15 mouse cellular contexts compared by ENCODE assay signal in genomic region chr7:121111321-121111720, GRCm38 (mm10). TPM values are rescaled to one million over a fixed set of nuclear protein-coding genes. Genes with fewer than 3 reads are reported as not detected.
DNase-seq lines count a peak whose midpoint lies in the region; ATAC-seq and TF ChIP-seq lines count a peak whose summit lies in the region.
"Had no signal": no experiment of that assay in that cellular context is flagged by ENCODE, and none has a peak within 500 bp of the region (broad histone marks: within the 10 kb centered on the region; RNA-seq: fewer than 3 reads in every experiment).

No protein-coding gene starts in this region.

- DNase-seq in adrenal gland, postnatal 10 days: peak; percentile 10
- no peak for DNase-seq in adrenal gland, postnatal 14 days
- peak; percentile 7 for DNase-seq in kidney, adult 2 months
- no peak for DNase-seq in heart, embryonic 10.5 days (ENCODE audit: low spot score)
- no peak for DNase-seq in layer of hippocampus, postnatal 10 days (ENCODE audit: low spot score in 2 of 2)
- DNase-seq in cerebellum, adult 18-20 months: no peak
- DNase-seq: cerebellum, adult 11-12 months; kidney, postnatal 25 days; lung, embryonic 14.5 days had no signal

- no peak for ATAC-seq in kidney, embryonic 16.5 days (ENCODE audit: low FRiP score, low TSS enrichment)

- TF ChIP-seq CTCF in kidney, adult 2 months (conservative IDR thresholded peaks at IDR 0.05; ENCODE audit: insufficient read depth, insufficient read length, low read depth, low read length): no peak

- H3ac ChIP-seq in myocyte (ENCODE audit: control insufficient read depth, insufficient read length): no peak overlapping the region

- H3K9ac ChIP-seq in kidney, embryonic 16.5 days (replicated peaks; ENCODE audit: low read length): no peak overlapping the region
- H3K9ac ChIP-seq: hindbrain, embryonic 13.5 days; limb, embryonic 15.5 days; lung, embryonic 14.5 days had no signal

- no peaks in the 10 kb centered on the region for H3K79me2 ChIP-seq in myocyte (ENCODE audit: control insufficient read depth, insufficient read depth)

- H3K36me3 ChIP-seq in kidney, adult 2 months (ENCODE audit: control insufficient read depth, insufficient read depth, low read length): no peaks in the 10 kb centered on the region
- no peaks in the 10 kb centered on the region for H3K36me3 ChIP-seq in kidney, embryonic 16.5 days (ENCODE audit: insufficient read depth, low read length)
- no peaks in the 10 kb centered on the region for H3K36me3 ChIP-seq in heart, embryonic 10.5 days
- H3K36me3 ChIP-seq in myocyte (ENCODE audit: control insufficient read depth, insufficient read depth): no peaks in the 10 kb centered on the region
- H3K36me3 ChIP-seq: forebrain, embryonic 10.5 days; hindbrain, embryonic 13.5 days; limb, embryonic 15.5 days had no signal

- no peak overlapping the region for H3K4me2 ChIP-seq in kidney, embryonic 16.5 days (replicated peaks; ENCODE audit: low read depth, low read length)
- peak overlapping the region; percentile 9 for H3K4me2 ChIP-seq in myocyte (ENCODE audit: low read depth)
- H3K4me2 ChIP-seq: hindbrain, embryonic 13.5 days; limb, embryonic 15.5 days; lung, embryonic 14.5 days had no signal

- no peak for TF ChIP-seq POLR2A in kidney, adult 2 months (IDR thresholded peaks at IDR 0.05; ENCODE audit: low read depth, low read length)
- no peak for TF ChIP-seq POLR2A in myocyte (IDR thresholded peaks at IDR 0.05; ENCODE audit: insufficient read length, low read depth)

- WGBS in kidney, adult 2 months: 11% methylated on average over 3 of the region's 3 CpGs
- 10% methylated on average over 3 of the region's 3 CpGs for WGBS in kidney, embryonic 16.5 days
- 32% methylated on average over 3 of the region's 3 CpGs for WGBS in heart, embryonic 10.5 days

- H3K9me3 ChIP-seq in kidney, embryonic 16.5 days (ENCODE audit: low read length): no peaks in the 10 kb centered on the region
- H3K9me3 ChIP-seq in heart, embryonic 10.5 days: no peaks in the 10 kb centered on the region
- H3K9me3 ChIP-seq: forebrain, embryonic 10.5 days; hindbrain, embryonic 13.5 days; limb, embryonic 15.5 days had no signal

- no peak overlapping the region; the same call in 1 of the 2 replicates for H3K27ac ChIP-seq in kidney, adult 2 months (ENCODE audit: insufficient read depth, low read depth, low read length)
- H3K27ac ChIP-seq in kidney, embryonic 16.5 days (ENCODE audit: low read length): no peak overlapping the region
- H3K27ac ChIP-seq in heart, embryonic 10.5 days: peak overlapping the region; percentile 9; the same call in 1 of the 2 replicates
- H3K27ac ChIP-seq: forebrain, embryonic 10.5 days; hindbrain, embryonic 13.5 days; limb, embryonic 15.5 days had no signal

- peaks cover 3% of the 10 kb centered on the region; the same call in 1 of the 2 replicates for H3K4me1 ChIP-seq in kidney, adult 2 months (ENCODE audit: control insufficient read depth, insufficient read depth, low read length)
- H3K4me1 ChIP-seq in kidney, embryonic 16.5 days (ENCODE audit: insufficient read depth, low read length): no peaks in the 10 kb centered on the region
- H3K4me1 ChIP-seq in heart, embryonic 10.5 days: peaks cover 5% of the 10 kb centered on the region; the same call in 1 of the 2 replicates
- H3K4me1 ChIP-seq: forebrain, embryonic 10.5 days; hindbrain, embryonic 13.5 days; limb, embryonic 15.5 days had no signal

- H3K4me3 ChIP-seq in kidney, adult 2 months (ENCODE audit: insufficient read depth, low read depth, low read length): no peak overlapping the region
- H3K4me3 ChIP-seq in kidney, embryonic 16.5 days (ENCODE audit: low read length): no peak overlapping the region
- H3K4me3 ChIP-seq in heart, embryonic 10.5 days: no peak overlapping the region
- H3K4me3 ChIP-seq in myocyte: no peak overlapping the region
- H3K4me3 ChIP-seq: forebrain, embryonic 10.5 days; hindbrain, embryonic 13.5 days; limb, embryonic 15.5 days had no signal

- H3K27me3 ChIP-seq in kidney, adult 2 months (replicated peaks; ENCODE audit: control insufficient read depth, insufficient read depth, low read length): no peaks in the 10 kb centered on the region
- no peaks in the 10 kb centered on the region for H3K27me3 ChIP-seq in kidney, embryonic 16.5 days (ENCODE audit: insufficient read depth, low read length)
- H3K27me3 ChIP-seq in heart, embryonic 10.5 days (ENCODE audit: insufficient read depth, poor library complexity, severe bottlenecking): no peaks in the 10 kb centered on the region
- no peaks in the 10 kb centered on the region for H3K27me3 ChIP-seq in myocyte (ENCODE audit: control insufficient read depth, insufficient read depth, insufficient read length)
- H3K27me3 ChIP-seq: hindbrain, embryonic 13.5 days; limb, embryonic 15.5 days had no signal

TF ChIP-seq in myocyte, 11 proteins besides CTCF, POLR2A, EP300 and RAD21:
- TF ChIP-seq TCF12 (IDR thresholded peaks at IDR 0.05; ENCODE audit: insufficient read depth, poor library complexity, severe bottlenecking) (no peak), TCF3 (IDR thresholded peaks at IDR 0.05; ENCODE audit: insufficient read length, low read depth) (no peak), REST (IDR thresholded peaks at IDR 0.05; ENCODE audit: insufficient read depth, insufficient read length) (no peak), MYOD1 (IDR thresholded peaks at IDR 0.05; ENCODE audit: control insufficient read depth in 1 of 3, insufficient read length in 2 of 3, low read depth in 2 of 3) (no peak), MYOG (IDR thresholded peaks at IDR 0.05; ENCODE audit: control insufficient read depth in 1 of 3, insufficient read depth in 1 of 3, insufficient read length in 2 of 3, low read depth in 2 of 3) (no peak), POLR2AphosphoS2 (IDR thresholded peaks at IDR 0.05; ENCODE audit: insufficient read length, low read depth) (no peak), USF1 (IDR thresholded peaks at IDR 0.05; ENCODE audit: low read depth) (no peak), E2F4 (IDR thresholded peaks at IDR 0.05; ENCODE audit: insufficient read depth) (no peak), SRF (IDR thresholded peaks at IDR 0.05; ENCODE audit: control insufficient read depth, insufficient read length, low read depth) (no peak), CEBPB (IDR thresholded peaks at IDR 0.05; ENCODE audit: insufficient read depth, poor library complexity, severe bottlenecking) (no peak), MAX (IDR thresholded peaks at IDR 0.05; ENCODE audit: low read depth) (no peak)
TF ChIP-seq in myocyte: peak in this region for 0.

RNA-seq across cellular contexts. Expression of gene Otoa, which starts 29.9 kb away (rescaled TPM):
- 1 to 10 TPM; 1.1 to 1.2 TPM for total RNA-seq in adrenal gland, postnatal 10 days (2021)
- 0.41 and 0.52 TPM in 2 replicates for total RNA-seq in adrenal gland, postnatal 14 days (2021)
- 0.52 and 0.55 TPM in 2 replicates for polyA plus RNA-seq in kidney, adult 2 months (2012; rRNA removed)
- polyA plus RNA-seq in kidney, embryonic 16.5 days (2015; fragmentation: Nextera tagmentation; extraction: Ambion mirVana): 0.09 and 0.16 TPM in 2 replicates
- 0.04 TPM in 1 of 2 replicates, not detected in the other for polyA plus RNA-seq in heart, embryonic 10.5 days (2016; fragmentation: Nextera tagmentation; extraction: Ambion mirVana)
- 0.35 TPM for polyA plus RNA-seq in myocyte (2012; fragmentation: generic; extraction: Trizol)
- under 1 TPM; 0.45 to 0.66 TPM for total RNA-seq in layer of hippocampus, postnatal 10 days (2021)
- polyA plus RNA-seq: embryonic facial prominence, embryonic 11.5 days had no signal

RNA-seq across cellular contexts. Expression of gene Igsf6, which starts 36.9 kb away (rescaled TPM):
- 1 to 10 TPM; 2.5 to 2.7 TPM for total RNA-seq in adrenal gland, postnatal 10 days (2021)
- 1.2 and 2.3 TPM in 2 replicates for total RNA-seq in adrenal gland, postnatal 14 days (2021)
- 0.48 and 0.63 TPM in 2 replicates for polyA plus RNA-seq in kidney, adult 2 months (2012; rRNA removed)
- polyA plus RNA-seq in kidney, embryonic 16.5 days (2015; fragmentation: Nextera tagmentation; extraction: Ambion mirVana): 1.3 and 2.1 TPM in 2 replicates
- 0.39 and 0.92 TPM in 2 replicates for polyA plus RNA-seq in heart, embryonic 10.5 days (2016; fragmentation: Nextera tagmentation; extraction: Ambion mirVana)
- polyA plus RNA-seq in myocyte (2012; fragmentation: generic; extraction: Trizol): 0.04 TPM
- under 1 TPM in 1 of 2 experiments, not detected in 1; 0.36 TPM for total RNA-seq in layer of hippocampus, postnatal 10 days (2021)

Comparison
In these comparisons a context has a peak if more than half of its experiments do, and no peak if none do; other contexts are left out.
1. DNase-seq: peak in adrenal gland, postnatal 10 days (single experiment) and kidney, adult 2 months (single experiment); none in adrenal gland, postnatal 14 days (single experiment), heart, embryonic 10.5 days (single experiment), layer of hippocampus, postnatal 10 days (0 of 2) and cerebellum, adult 18-20 months (0 of 2).